Mouse (Mus musculus) small intestine, adult 10 weeks (tissue): ENCODE results near the gene Smim1. TPM values are rescaled to one million over a fixed set of nuclear protein-coding genes. Genes with fewer than 3 reads are reported as not detected.

Experiments used
- polyA plus RNA-seq: library from polyadenylated mRNA; stranded (reverse); fragments of 350-450 nt; fragmentation: Illumina TruSeq; extraction: RNeasy Lipid Tissue Mini Kit (QIAGEN cat#74804); gene quantifications from one replicate; pipeline ENCODE4 v1.2.3, GENCODE M21; 2014; ENCODE audit warnings: low replicate concordance

The Smim1 gene
- polyA plus RNA-seq: not detected

GRCm38 (mm10) chr4:154025641-154026440 lies at the start of gene Smim1:
Gene Smim1 (minus strand): TSS chr4:154026230.

GRCm38 (mm10) chr4:154042577-154042976 lies 16.5 kb upstream of the Smim1 start, which contains the start of gene Ccdc27:
Gene Ccdc27 (minus strand): TSS chr4:154042677.

GRCm38 (mm10) chr4:154011646-154012089 lies 14.4 kb downstream of the Smim1 start, which contains the start of gene Lrrc47:
Gene Lrrc47 (plus strand): TSS chr4:154011731.

GRCm38 (mm10) chr4:153974431-153975291 lies 51.4 kb downstream of the Smim1 start, which contains the start of the genes Dffb and Cep104:
Gene Dffb (minus strand): TSS chr4:153975126.
Gene Cep104 (plus strand): TSS chr4:153975194.

Other genes with a start within 250 kb of the Smim1 start
- gene A430005L14Rik, start 69.0 kb downstream of the Smim1 start, polyA plus RNA-seq: 10.1 TPM
- gene Dffb, start 51.1 kb downstream of the Smim1 start, polyA plus RNA-seq: 8.5 TPM
- gene Cep104, start 51.0 kb downstream of the Smim1 start, polyA plus RNA-seq: 9.1 TPM
- gene Lrrc47, start 14.5 kb downstream of the Smim1 start, polyA plus RNA-seq: 7.7 TPM
- gene Ccdc27, start 16.4 kb upstream of the Smim1 start, polyA plus RNA-seq: not detected
- not detected for gene Trp73, start 114.0 kb upstream of the Smim1 start, polyA plus RNA-seq
- not detected for gene Wrap73, start 116.1 kb upstream of the Smim1 start, polyA plus RNA-seq
- gene Tprgl, start 134.4 kb upstream of the Smim1 start, polyA plus RNA-seq: 55.3 TPM
- 0.07 TPM for gene Megf6, start 144.5 kb upstream of the Smim1 start, polyA plus RNA-seq